14 mouse cellular contexts compared by ENCODE assay signal in genomic region chr12:82311593-82311992, GRCm38 (mm10).
DNase-seq lines count a peak whose midpoint lies in the region; ATAC-seq and TF ChIP-seq lines count a peak whose summit lies in the region.
"Had no signal": no experiment of that assay in that cellular context is flagged by ENCODE, and none has a peak within 500 bp of the region (broad histone marks: within the 10 kb centered on the region; RNA-seq: fewer than 3 reads in every experiment).

No protein-coding gene starts in this region.

- intact Hi-C loops in gastrocnemius, adult 2 months (cut with DNase I): no loop called here
- intact Hi-C loops in gastrocnemius, postnatal 14 days (cut with DNase I; ENCODE audit: low total_unique reads): no loop called here

- H3K36me3 ChIP-seq in hindbrain, embryonic 15.5 days: no peaks in the 10 kb centered on the region
- H3K36me3 ChIP-seq in hindbrain, embryonic 10.5 days: 0 out of 2 replicates have a peak, but pooled peaks cover 8% of the 10 kb centered on the region
- H3K36me3 ChIP-seq in neural tube, embryonic 13.5 days: no peaks in the 10 kb centered on the region
- H3K36me3 ChIP-seq in stomach, postnatal 0 days (ENCODE audit: control insufficient read depth, insufficient read depth, low read length): no peaks in the 10 kb centered on the region
- H3K36me3 ChIP-seq: intestine, embryonic 15.5 days; liver, embryonic 12.5 days had no signal

- DNase-seq in gastrocnemius, adult 2 months: no peak
- DNase-seq in gastrocnemius, postnatal 14 days: no peak
- DNase-seq in hindbrain, embryonic 10.5 days (ENCODE audit: low spot score): no peak
- DNase-seq in neural tube, embryonic 10.5 days (ENCODE audit: extremely low spot score, low spot score): no peak
- no peak for DNase-seq in stomach, postnatal 0 days (ENCODE audit: low spot score)
- DNase-seq: embryo, embryonic 11 days; lung, adult 2 months; thymus, postnatal 14 days had no signal

- H3K9me3 ChIP-seq in hindbrain, embryonic 15.5 days: no peaks in the 10 kb centered on the region
- H3K9me3 ChIP-seq in hindbrain, embryonic 10.5 days: no peaks in the 10 kb centered on the region
- no peaks in the 10 kb centered on the region for H3K9me3 ChIP-seq in neural tube, embryonic 13.5 days
- H3K9me3 ChIP-seq in stomach, postnatal 0 days (ENCODE audit: control insufficient read depth, low read length): no peaks in the 10 kb centered on the region
- H3K9me3 ChIP-seq: intestine, embryonic 15.5 days; liver, embryonic 12.5 days had no signal

- H3K27ac ChIP-seq in gastrocnemius, adult 2 months: peak overlapping the region; percentile 43
- 0 out of 2 replicates have a peak overlapping the region, but pooled peaks have one; percentile 20 for H3K27ac ChIP-seq in hindbrain, embryonic 15.5 days (replicated peaks)
- no peak overlapping the region for H3K27ac ChIP-seq in hindbrain, embryonic 10.5 days
- peak overlapping the region; percentile 64 for H3K27ac ChIP-seq in neural tube, embryonic 13.5 days (replicated peaks)
- H3K27ac ChIP-seq in stomach, postnatal 0 days (replicated peaks): 0 out of 2 replicates have a peak overlapping the region, but pooled peaks have one; percentile 24
- H3K27ac ChIP-seq: intestine, embryonic 15.5 days; liver, embryonic 12.5 days had no signal

- no peaks in the 10 kb centered on the region for H3K27me3 ChIP-seq in hindbrain, embryonic 15.5 days
- H3K27me3 ChIP-seq in hindbrain, embryonic 10.5 days (ENCODE audit: insufficient read depth, poor library complexity, severe bottlenecking): no peaks in the 10 kb centered on the region
- no peaks in the 10 kb centered on the region for H3K27me3 ChIP-seq in neural tube, embryonic 13.5 days
- no peaks in the 10 kb centered on the region for H3K27me3 ChIP-seq in stomach, postnatal 0 days (ENCODE audit: control insufficient read depth, insufficient read depth, low read length)
- H3K27me3 ChIP-seq: CH12.LX; intestine, embryonic 15.5 days; liver, embryonic 12.5 days had no signal

- peak overlapping the region; percentile 38 for H3K4me3 ChIP-seq in gastrocnemius, adult 2 months
- no peak overlapping the region for H3K4me3 ChIP-seq in hindbrain, embryonic 15.5 days
- H3K4me3 ChIP-seq in hindbrain, embryonic 10.5 days: no peak overlapping the region
- no peak overlapping the region for H3K4me3 ChIP-seq in neural tube, embryonic 13.5 days
- no peak overlapping the region for H3K4me3 ChIP-seq in stomach, postnatal 0 days (ENCODE audit: low read depth, low read length)
- H3K4me3 ChIP-seq: intestine, embryonic 15.5 days; liver, embryonic 12.5 days had no signal

- ATAC-seq in hindbrain, embryonic 15.5 days (ENCODE audit: low FRiP score, low read depth): no peak
- ATAC-seq in neural tube, embryonic 13.5 days (ENCODE audit: low read depth): no peak
- ATAC-seq in stomach, postnatal 0 days (ENCODE audit: low FRiP score, low TSS enrichment): no peak
- no peak for ATAC-seq in monocyte, adult 5-6 weeks (replicated peaks; ENCODE audit: insufficient number of reproducible peaks, low FRiP score, low TSS enrichment, poor library complexity, severe bottlenecking)
- ATAC-seq: intestine, embryonic 15.5 days; liver, embryonic 12.5 days had no signal

- TF ChIP-seq CTCF in gastrocnemius, adult 2 months (IDR thresholded peaks at IDR 0.05): no peak
- no peak for TF ChIP-seq CTCF in stomach, postnatal 0 days (IDR thresholded peaks at IDR 0.05; ENCODE audit: low read depth)

- no peak overlapping the region for H3K4me2 ChIP-seq in hindbrain, embryonic 15.5 days
- H3K4me2 ChIP-seq in neural tube, embryonic 13.5 days: no peak overlapping the region
- 0 out of 2 replicates have a peak overlapping the region, but pooled peaks have one; percentile 5 for H3K4me2 ChIP-seq in stomach, postnatal 0 days (replicated peaks; ENCODE audit: low read depth)
- H3K4me2 ChIP-seq: intestine, embryonic 15.5 days; liver, embryonic 12.5 days had no signal

- H3K4me1 ChIP-seq in hindbrain, embryonic 15.5 days (replicated peaks): no peaks in the 10 kb centered on the region
- peaks cover 14% of the 10 kb centered on the region for H3K4me1 ChIP-seq in hindbrain, embryonic 10.5 days (replicated peaks)
- H3K4me1 ChIP-seq in neural tube, embryonic 13.5 days (replicated peaks): peaks cover 14% of the 10 kb centered on the region
- H3K4me1 ChIP-seq in stomach, postnatal 0 days (replicated peaks; ENCODE audit: control insufficient read depth, insufficient read depth): no peaks in the 10 kb centered on the region

- no peak overlapping the region for H3K9ac ChIP-seq in hindbrain, embryonic 15.5 days
- H3K9ac ChIP-seq in neural tube, embryonic 13.5 days: no peak overlapping the region
- H3K9ac ChIP-seq in stomach, postnatal 0 days (ENCODE audit: low read length): no peak overlapping the region
- H3K9ac ChIP-seq: intestine, embryonic 15.5 days; liver, embryonic 12.5 days had no signal

- no peak for TF ChIP-seq EP300 in stomach, postnatal 0 days (optimal IDR thresholded peaks at IDR 0.05)

- WGBS in hindbrain, embryonic 15.5 days: 79% methylated on average over 2 of the region's 2 CpGs
- 82% methylated on average over 2 of the region's 2 CpGs for WGBS in hindbrain, embryonic 10.5 days
- 76% methylated on average over 2 of the region's 2 CpGs for WGBS in neural tube, embryonic 13.5 days
- WGBS in stomach, postnatal 0 days: 81% methylated on average over 2 of the region's 2 CpGs
